Mouse (Mus musculus) thymus, adult 18-20 months (tissue): Measurements from ENCODE around the gene Timm9.
"Not testable (repeated sequence)": the region's sequence is repeated elsewhere in the genome, so short reads cannot be mapped to it uniquely, and the experiment has no call there.

Source experiments
- DNase-seq, 2 experiments: peaks; one replicate each; pipeline ENCODE4 v3.0.0; 2022; ENCODE audit warnings: mixed read lengths in 2 of 2

Gene Timm9

GRCm38 (mm10) chr12:71104275-71104674, 32.2 kb downstream of the Timm9 start:
- DNase-seq, result not testable (repeated sequence)

GRCm38 (mm10) chr12:71086331-71086730, 50.2 kb downstream of the Timm9 start:
- DNase-seq, result no peak
